Mouse (Mus musculus): ENCODE results near the gene Tcam1.

The Tcam1 gene

DNA sequence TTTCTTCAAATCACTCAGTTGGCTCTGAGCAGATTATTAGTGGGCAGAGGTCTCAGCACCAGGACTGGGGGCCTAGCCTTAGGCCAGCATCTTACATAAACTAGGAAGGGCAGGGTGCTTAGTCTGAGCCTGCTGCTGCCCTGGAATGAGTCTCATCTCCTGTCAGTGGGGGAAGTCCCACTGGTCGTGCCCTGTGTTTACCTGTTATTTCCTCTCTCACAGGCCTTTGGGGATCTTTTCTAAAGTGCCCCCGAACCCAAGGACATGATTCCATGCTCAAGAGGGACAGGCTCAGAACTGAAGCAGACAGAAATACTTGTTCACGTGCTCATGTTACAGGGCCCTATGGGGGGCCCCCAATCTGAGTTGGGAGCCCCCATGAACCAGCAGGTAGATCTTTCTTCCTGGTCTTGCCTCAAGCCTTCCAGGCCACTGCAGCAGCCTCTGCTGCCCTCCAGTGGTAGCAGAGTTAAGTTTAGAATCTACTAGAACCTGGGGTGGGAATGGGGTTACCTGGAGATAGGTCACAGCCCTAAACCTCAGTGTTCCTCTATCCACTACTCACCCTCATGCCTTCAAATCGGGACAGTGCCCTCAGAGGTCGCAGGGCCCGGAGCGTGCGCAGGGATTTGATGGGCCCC is 49.2 kb downstream of the Tcam1 start:
- DNase-seq, result peak; percentile 67

- no peak for DNase-seq
Measured at GRCm38 (mm10) chr11:106326475-106326874, 50.0 kb downstream of the Tcam1 start.

- DNase-seq, result no peak
Measured at GRCm38 (mm10) chr11:106328521-106328920, 52.0 kb downstream of the Tcam1 start.

- no peak for DNase-seq
Measured at GRCm38 (mm10) chr11:106329128-106329527, 52.7 kb downstream of the Tcam1 start.

DNA sequence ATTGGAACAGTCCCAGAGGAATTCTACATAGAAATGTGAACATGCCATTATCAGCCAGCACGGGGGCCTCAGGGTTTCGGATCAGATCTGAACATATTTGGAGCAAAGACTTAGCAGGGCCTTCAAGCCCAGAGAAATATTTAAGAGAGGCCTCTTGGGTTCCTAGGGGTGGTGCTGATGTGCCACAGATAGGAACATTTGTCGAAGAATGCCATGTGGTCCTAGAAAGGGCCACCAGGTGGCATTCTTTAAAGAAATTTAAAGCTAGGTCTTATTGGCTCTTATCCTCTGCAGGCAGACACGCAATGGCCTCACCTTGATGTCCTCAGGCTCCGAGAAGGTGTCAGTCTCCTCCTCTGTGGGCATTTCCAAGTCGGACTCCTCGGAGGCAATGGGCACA is 53.2 kb downstream of the Tcam1 start:
- DNase-seq, result peak; percentile 21

GRCm38 (mm10) chr11:106332458-106332857 is 56.0 kb downstream of the Tcam1 start:
- no peak for DNase-seq

DNA sequence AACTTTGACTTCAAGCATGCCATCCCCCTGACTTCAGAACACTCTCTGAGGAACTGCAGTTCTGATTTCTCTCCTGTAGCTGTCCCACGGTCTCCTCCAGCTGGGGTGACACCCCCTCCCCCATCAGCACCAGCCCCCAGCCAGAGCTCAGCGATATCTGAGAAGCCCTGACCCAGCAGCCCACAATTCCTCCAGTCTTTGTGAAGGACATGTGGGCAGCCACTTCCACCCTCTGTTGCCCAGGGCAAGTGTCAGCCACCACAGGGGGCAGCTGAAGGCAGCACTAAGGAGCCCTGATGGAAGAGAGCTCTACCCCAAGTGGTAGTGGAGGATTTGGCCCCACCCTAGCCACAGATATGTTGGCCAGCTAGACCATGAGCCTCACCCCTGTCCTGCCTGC is 57.6 kb downstream of the Tcam1 start:
- no peak for DNase-seq

DNA sequence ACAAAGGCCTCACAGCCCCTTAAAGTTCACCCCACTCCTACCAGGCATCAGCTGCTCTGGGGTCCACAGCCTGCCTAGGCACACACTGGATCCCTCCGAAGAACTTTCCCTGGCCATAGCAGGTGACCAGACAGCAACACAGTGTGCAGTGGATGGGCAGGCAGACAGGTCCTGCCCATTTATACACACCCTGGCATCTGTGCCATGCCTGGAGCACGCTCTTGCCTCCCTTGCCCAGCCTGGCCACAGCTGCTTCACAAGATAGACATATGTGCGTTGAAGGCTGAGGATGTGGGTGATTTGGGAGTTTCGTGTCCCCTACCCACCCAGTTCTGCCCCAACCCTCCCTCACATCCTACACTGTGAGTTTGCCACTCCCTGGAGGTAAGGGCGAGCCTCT is 61.6 kb downstream of the Tcam1 start:
- no peak for DNase-seq

All from right cerebral cortex, postnatal 4 days (tissue).